Mouse (Mus musculus) T-helper 2 cell (primary cell): ENCODE results near the gene Skap2.

Experiments used
- in situ Hi-C: fragments of 300-600 bp; cut with MboI, MseI; formaldehyde crosslinking; loops from one replicate; pipeline ENCODE4 v1.15.1; 2025; ENCODE audit warnings: high pct_unique_total_duplicates

The Skap2 gene

GRCm38 (mm10) chr6:52005963-52006648 is 6.2 kb downstream of the Skap2 start:
- in situ Hi-C loops, result no loop called here

- in situ Hi-C loops, result no loop called here
Measured at GRCm38 (mm10) chr6:52005616-52005962, 6.8 kb downstream of the Skap2 start.

GRCm38 (mm10) chr6:52004995-52005394 is 7.4 kb downstream of the Skap2 start:
- in situ Hi-C loops, result no loop called here

GRCm38 (mm10) chr6:52002676-52003075 is 9.7 kb downstream of the Skap2 start:
- in situ Hi-C loops, result no loop called here

GRCm38 (mm10) chr6:51999157-51999478 is 13.2 kb downstream of the Skap2 start:
- in situ Hi-C loops, result no loop called here

GRCm38 (mm10) chr6:51998409-51999156 is 13.8 kb downstream of the Skap2 start:
- in situ Hi-C loops, result no loop called here

GRCm38 (mm10) chr6:51987999-51988398 is 24.4 kb downstream of the Skap2 start:
- in situ Hi-C loops, result no loop called here

- in situ Hi-C loops, result no loop called here
Measured at GRCm38 (mm10) chr6:51977638-51978037, 34.7 kb downstream of the Skap2 start.

GRCm38 (mm10) chr6:51975751-51976150 is 36.6 kb downstream of the Skap2 start:
- in situ Hi-C loops, result no loop called here

GRCm38 (mm10) chr6:51958992-51959391 is 53.4 kb downstream of the Skap2 start:
- in situ Hi-C loops, result no loop called here

- in situ Hi-C loops, result no loop called here
Measured at GRCm38 (mm10) chr6:51956048-51956792, 56.1 kb downstream of the Skap2 start.

- in situ Hi-C loops, result no loop called here
Measured at GRCm38 (mm10) chr6:51947661-51948060, 64.7 kb downstream of the Skap2 start.

GRCm38 (mm10) chr6:51944916-51945315 is 67.4 kb downstream of the Skap2 start:
- in situ Hi-C loops, result no loop called here

- in situ Hi-C loops, result no loop called here
Measured at GRCm38 (mm10) chr6:51933998-51934397, 78.4 kb downstream of the Skap2 start.

GRCm38 (mm10) chr6:51933034-51933611 is 79.2 kb downstream of the Skap2 start:
- in situ Hi-C loops, result no loop called here

GRCm38 (mm10) chr6:51927101-51927500 is 85.2 kb downstream of the Skap2 start:
- in situ Hi-C loops, result no loop called here

- in situ Hi-C loops, result no loop called here
Measured at GRCm38 (mm10) chr6:51921831-51922230, 90.5 kb downstream of the Skap2 start.

GRCm38 (mm10) chr6:51908495-51908894 is 103.9 kb downstream of the Skap2 start:
- in situ Hi-C loops, result no loop called here

GRCm38 (mm10) chr6:51905659-51906058 is 106.7 kb downstream of the Skap2 start:
- in situ Hi-C loops, result no loop called here

- in situ Hi-C loops, result no loop called here
Measured at GRCm38 (mm10) chr6:51901544-51901943, 110.8 kb downstream of the Skap2 start.

- in situ Hi-C loops, result no loop called here
Measured at GRCm38 (mm10) chr6:51898318-51898994, 113.9 kb downstream of the Skap2 start.

- in situ Hi-C loops, result no loop called here
Measured at GRCm38 (mm10) chr6:51895753-51896152, 116.6 kb downstream of the Skap2 start.
